Mouse (Mus musculus) brain, embryonic 14.5 days (tissue): ENCODE results near the gene Chek2.

Experiments used
- CTCF ChIP-seq: fragments of 200-500 bp; IDR thresholded peaks from 2 replicates; pipeline ENCODE4 v1.5.1; 2012; ENCODE audit warnings: inconsistent platforms, mild to moderate bottlenecking, moderate library complexity, borderline replicate concordance; ENCODE audit not compliant: insufficient read depth, insufficient read length; ENCODE audit errors: extremely low read depth
- POLR2A ChIP-seq: fragments of 200-500 bp; IDR thresholded peaks from 2 replicates; pipeline ENCODE4 v1.6.1; 2012; ENCODE audit warnings: mild to moderate bottlenecking, inconsistent platforms, borderline replicate concordance; ENCODE audit not compliant: poor library complexity, insufficient read depth, insufficient read length, severe bottlenecking; ENCODE audit errors: extremely low read depth

GRCm38 (mm10) chr5:110916241-110916640 lies 76.5 kb downstream of the Chek2 start:
- TF ChIP-seq CTCF (no peak), POLR2A (no peak)
